Mouse (Mus musculus): Measurements from ENCODE around the gene Fam89b.
A peak's percentile ranks its signal among the peaks of the same experiment; 100 is the strongest.

The Fam89b gene

DNA sequence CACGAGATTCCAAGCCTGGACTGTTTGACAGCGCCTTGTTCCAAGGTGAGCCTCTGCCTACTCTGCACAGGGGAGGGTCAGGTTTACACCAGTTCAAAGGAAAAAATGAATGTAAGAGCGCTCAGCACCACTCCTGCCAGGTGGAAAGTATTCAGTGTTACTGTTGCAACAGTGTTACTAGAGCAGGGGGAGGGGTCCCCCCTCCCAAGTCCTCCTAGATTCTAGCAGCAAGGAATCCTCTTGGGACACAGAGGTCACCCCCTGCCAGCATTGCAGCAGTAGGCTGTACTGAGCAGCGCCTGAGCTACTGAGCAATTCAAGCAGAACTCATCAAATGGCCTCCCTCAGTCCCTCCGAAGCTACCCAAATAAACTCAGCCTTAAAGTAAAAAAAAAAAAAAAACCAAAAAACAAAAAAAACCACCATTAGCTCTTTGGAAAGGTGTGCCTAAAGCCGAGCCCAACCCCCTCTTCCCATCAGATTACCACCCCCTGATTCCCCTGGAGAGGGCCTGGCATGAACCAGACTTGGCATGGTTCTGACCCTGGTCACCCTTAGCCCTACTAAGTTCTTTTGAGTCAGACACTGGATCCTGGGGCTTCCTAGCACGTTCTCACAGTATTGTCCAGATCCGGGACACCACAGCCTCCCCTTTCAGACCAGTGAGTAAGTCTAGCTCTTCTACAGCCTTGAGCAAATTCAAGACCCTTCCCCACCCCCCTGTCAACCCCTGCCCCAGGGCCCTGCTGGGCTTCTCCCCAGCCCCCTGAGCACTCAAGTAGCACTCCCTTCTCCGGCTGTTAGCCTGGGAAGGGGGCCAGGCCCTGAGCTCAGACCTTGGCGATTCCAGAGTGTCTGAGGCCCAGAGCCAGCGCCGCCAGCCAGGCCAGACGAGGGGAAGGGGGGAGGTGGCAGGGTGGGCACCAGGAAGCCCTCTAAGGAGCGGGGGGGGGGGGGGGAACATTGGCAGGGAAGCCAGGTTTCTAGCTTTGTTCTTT, 11.2 kb upstream of the Fam89b start, which contains the start of gene Ltbp3:
Gene Ltbp3, plus strand, starts transcription at position 585 of the 998 bp plus-strand sequence.
- DNase-seq (ENCODE audit: extremely low spot score, low spot score) = peak; percentile 40

DNA sequence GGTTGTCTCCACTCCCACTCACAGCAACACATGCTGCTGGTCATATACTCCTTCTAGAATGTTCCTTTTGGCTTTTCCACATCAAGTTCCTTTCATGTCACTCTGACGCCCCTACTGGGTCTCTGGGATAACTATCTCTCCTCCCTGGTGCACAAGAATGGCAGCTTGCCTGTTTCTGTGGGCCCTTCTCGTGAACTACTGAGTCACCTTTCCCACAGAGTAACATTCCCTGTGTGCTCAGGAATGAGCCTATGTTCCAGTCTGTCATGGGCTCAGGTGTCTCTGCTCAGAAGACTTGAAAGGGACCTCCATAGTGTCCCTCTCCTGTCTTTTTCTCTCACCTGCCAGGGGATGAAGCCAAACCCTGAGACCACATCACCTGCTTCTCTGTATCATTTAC, 10.0 kb upstream of the Fam89b start:
- no peak for DNase-seq (ENCODE audit: extremely low spot score, low spot score)

- no peak for DNase-seq (ENCODE audit: extremely low spot score, low spot score)
Observed at GRCm38 (mm10) chr19:5734325-5734724, 4.9 kb upstream of the Fam89b start.

DNA sequence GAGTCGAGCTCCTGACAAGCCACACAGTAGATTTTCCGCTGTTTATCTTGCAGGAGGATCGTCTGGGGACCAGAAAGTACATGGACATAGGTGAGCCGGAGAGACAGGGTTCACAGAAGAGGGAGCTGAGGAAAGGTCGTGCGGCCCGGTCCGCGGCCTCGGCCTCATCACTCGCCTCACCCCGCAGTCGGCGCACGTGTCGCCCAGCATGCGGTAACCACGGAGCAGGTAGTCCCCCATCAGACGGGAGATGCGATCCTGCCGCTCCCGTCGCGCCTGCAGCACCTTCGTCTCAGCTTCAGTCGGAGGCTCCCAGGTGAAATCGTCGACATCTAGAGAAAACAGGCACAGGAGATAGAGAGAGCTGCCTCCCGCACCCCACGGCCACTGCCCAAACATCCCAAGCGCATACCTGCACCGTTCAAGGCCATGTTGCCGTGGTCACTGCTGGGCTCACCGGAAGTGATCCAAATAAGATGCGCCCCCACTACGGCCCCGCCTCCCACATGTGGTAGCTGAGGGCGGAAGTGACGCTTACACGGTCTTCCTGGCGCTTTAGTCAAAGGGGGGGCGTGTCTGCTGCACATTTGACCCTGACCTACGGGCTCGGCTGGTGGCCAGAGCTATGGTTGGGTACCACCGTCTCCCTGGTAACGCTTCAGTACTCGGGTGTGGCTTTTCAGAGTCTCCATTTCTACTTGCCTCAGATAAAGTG, 2.0 kb upstream of the Fam89b start:
- DNase-seq (ENCODE audit: extremely low spot score, low spot score) = peak; percentile 97

DNA sequence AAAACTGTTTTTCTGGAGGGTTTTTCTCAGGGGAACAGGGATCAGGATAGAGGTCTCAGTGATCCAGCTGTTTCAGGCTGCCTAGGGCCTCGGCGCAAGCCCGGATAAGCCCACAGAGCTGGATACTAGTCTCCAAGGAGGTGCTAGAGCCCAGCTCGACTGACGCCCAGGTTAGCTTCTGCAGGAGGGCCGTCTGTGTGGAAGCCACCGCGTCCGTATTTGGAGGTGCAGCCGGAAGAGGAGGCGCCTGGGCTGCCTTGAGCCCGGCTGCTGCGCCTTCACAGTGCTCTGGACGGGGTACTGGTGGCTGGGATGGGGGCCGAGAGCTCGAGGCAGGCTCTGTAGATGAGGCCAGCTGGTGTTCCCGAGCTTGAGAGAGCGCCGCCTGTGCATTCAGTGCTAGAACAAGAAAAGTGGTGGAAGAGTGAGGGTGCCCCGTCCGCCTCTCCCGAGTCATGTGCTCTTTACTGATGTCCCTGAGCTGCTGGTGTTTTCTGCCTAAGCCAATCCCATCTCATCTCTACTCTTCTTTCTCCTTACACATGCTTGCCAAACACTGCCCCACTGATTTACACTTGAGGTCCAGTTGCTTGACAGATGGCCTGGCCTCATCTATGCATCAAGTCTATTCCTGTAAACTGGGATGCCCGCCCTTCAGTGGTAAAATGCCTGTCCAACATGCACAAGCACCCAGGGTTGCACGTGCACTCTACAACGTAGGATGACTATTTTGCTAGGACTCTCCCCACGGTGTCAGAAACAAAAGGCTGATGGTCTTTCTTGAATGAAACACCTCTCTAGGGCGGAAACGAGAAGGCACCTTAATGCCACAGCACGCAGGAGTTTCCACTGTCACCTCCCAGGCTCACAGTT, 1.1 kb upstream of the Fam89b start:
- no peak for DNase-seq (ENCODE audit: extremely low spot score, low spot score)

DNA sequence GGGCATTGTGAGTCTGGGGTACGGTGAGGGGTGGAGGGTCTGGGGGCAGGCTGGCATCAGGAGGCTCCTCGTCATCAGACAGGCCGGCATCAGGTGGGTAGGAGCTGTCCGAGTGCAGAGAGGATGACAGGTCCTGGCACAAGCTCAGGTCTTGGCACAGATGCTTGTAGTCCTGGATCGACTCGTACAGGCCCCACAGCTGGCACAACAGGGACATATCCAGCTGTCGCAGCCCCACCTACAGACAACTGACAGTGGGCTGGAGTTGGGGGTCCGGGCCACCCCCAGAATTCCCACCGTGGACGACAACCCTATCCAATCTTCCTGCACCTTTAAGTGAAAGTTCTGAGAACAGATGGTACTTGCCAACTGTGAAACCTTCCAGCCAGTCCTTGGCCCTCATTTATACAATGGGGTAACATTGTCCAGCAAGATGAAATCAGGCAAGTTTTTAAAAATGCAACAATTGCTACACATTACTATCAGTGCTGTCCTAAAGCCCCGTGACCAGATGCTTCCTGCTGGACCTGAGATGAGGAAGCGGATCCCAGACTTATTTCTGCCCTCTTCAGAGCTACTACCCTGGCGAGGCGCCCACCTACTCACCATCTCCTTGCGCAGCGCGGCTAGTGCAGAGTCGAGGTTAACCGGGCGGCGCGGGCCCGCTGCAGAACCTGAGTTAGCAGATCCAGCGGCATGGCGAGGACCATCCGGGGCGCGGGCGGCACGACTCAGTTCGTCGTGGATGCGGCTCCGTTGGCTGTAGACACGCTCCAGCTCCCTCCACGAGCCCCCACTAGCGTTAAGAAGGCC, 616 bp downstream of the Fam89b start:
- DNase-seq (ENCODE audit: extremely low spot score, low spot score) = no peak

DNA sequence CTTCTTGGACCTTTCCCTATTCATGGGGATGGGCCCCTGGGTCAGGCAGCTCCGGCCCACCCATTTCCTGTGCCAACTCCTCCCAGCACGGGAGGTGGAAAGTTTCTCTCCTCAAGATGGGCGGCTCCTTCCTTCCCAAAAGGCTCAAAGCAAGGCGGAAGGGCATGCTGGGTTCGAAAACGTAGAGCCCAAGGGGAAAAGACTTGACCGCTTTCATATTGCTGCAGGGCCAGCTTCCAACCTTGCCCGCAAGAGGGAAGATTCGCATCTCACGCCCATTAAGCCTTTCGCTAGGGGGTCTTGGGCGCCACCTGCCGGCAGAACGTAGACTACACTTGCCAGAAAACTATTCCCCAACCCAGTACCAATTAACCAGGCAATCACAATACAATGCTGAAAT, 1.8 kb downstream of the Fam89b start:
- DNase-seq (ENCODE audit: extremely low spot score, low spot score) = peak; percentile 90

GRCm38 (mm10) chr19:5726961-5727578, 2.4 kb downstream of the Fam89b start:
- DNase-seq (ENCODE audit: extremely low spot score, low spot score) = no peak

GRCm38 (mm10) chr19:5725767-5726515, 3.5 kb downstream of the Fam89b start, which contains the start of gene Ehbp1l1:
Gene Ehbp1l1, minus strand, starts transcription at chr19:5726317.
- no peak for DNase-seq (ENCODE audit: extremely low spot score, low spot score)

DNA sequence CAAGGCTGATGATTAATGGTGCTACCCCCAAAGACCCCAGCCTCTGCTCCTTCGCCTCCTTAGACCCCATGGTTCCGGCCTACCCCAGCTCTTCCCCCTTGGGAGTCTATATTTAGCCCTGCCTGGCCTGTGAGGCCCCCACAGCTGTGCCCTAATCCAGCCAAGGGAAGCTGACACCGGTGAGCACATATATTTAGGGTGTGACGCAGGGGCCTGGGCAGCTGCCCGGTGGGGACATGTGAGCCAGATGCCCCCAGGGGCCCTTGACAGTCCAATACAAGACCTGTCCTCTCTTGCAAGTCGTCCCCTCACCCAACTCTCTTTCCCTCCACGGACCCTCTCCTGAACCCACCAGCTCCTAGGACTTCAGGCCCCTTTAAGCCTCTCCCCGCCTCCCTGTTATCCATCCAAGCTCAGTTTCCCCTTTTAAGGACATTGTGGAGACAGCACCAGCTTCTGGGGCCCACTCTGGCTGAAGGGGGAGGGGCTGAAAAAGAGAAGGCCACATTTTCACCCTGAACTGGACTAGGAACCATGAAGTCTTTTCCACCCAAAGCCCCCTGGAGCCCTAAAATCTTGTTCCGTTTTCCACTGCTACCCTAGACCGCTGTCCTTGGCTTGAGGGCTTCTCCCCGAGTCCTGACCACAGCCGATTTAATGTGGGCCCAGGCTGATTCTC, 4.3 kb downstream of the Fam89b start:
- no peak for DNase-seq (ENCODE audit: extremely low spot score, low spot score)

DNA sequence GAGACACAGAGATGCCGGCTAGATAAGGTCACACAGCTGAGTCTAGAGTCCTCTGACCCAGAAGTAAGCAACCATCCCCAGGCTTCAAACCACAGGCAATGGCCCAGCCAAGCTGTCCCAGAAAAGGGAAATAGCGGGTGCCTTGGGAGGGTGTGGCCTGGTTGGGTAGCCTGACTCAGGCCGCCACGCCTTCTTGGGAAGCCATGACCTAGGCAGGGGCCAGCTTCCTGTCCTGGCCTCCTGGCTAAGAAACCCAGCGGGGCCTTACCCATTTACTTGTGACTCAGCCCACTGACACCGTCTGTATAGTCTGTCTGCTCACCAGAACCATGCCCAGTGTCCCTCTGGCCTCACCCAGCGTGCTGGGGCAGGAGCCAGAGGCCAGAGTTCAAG, 4.9 kb downstream of the Fam89b start:
- DNase-seq (ENCODE audit: extremely low spot score, low spot score) = no peak

DNA sequence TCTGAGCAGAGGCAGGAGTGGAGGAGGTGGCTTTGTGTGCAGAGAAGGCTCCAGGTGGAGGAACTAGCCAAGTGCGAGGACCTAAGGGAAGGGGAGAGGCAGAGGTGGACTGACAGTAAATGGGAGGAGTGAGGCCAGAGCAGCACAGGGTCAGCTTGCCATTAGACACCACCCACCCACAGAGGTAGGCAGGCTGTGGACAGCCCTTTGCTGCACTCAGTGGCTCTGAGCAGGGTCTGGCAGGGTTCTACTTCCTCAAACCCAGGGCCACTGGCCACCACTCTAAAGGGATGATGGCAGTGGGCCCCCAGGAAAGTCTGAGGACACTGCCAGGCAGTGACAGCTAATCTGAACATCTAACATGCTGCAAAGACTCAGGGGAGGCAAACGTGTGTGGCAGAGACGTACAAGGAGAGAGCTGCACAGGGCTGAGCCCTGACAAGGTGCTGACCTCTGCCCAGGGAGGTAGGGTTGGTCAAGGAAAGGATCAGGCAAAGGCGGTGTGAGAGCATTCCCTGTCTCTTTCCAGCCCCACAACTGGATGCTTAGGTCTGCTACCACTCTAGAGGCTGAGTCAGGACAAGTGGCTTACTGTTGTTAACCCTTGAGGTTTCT, 5.4 kb downstream of the Fam89b start:
- no peak for DNase-seq (ENCODE audit: extremely low spot score, low spot score)

GRCm38 (mm10) chr19:5722848-5723425, 6.5 kb downstream of the Fam89b start:
- DNase-seq (ENCODE audit: extremely low spot score, low spot score) = no peak

DNA sequence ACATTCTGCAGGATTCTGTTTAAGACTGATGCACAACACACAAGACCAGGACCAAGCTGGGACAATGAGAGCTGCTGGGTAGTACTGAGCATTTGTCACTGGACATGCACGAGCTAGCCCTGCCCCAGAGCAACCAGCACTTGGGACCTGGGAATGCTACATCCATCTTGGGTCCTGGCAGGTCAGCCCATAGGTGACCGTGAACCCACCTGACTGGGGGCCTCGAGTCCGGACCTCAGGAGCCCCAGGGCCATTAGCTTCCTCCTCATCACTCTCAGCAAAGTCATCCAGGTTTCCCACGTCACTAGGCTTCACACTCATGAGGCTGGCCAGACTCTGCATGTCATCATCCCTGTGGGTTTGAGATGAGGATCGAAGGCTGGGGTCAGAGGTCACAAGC, 8.2 kb downstream of the Fam89b start:
- no peak for DNase-seq (ENCODE audit: extremely low spot score, low spot score)

GRCm38 (mm10) chr19:5716955-5717354, 12.5 kb downstream of the Fam89b start:
- no peak for DNase-seq (ENCODE audit: extremely low spot score, low spot score)

- peak; percentile 43 for DNase-seq (ENCODE audit: extremely low spot score, low spot score)
Observed at GRCm38 (mm10) chr19:5715793-5716688, 13.4 kb downstream of the Fam89b start.

DNA sequence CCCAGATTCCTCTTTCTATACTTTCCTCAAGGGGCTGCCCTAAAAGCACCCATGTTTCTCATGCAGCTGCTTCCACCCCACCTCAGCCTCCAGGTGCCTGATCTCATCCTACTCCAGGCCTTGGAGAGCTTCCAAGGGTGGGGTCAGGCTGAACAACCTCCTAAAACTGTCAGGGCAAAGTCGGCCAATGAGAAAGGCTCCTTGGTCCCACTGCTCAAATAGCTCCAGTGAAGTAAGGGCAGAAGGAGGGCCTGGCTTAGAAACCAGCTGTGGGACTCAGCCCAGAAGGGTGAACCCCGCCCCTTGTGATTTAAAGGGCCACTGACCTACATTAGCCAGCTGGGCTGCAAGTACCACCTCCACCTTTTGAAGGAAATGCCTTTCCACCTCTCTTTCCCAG, 15.7 kb downstream of the Fam89b start:
- DNase-seq (ENCODE audit: extremely low spot score, low spot score) = no peak
